Mouse (Mus musculus) naive thymus-derived CD4-positive, alpha-beta T cell, adult 2 months (primary cell): ENCODE measurements at regions not wholly inside any gene's neighbourhood (a gene's known extent, or its start where the extent isn't known, plus 50 kb on each side); places are given as distances from the start of the nearest gene placed in this dataset.

Experiments
- DNase-seq: peaks from one replicate; pipeline ENCODE4 v3.0.0-alpha.2; 2011; ENCODE audit warnings: low read depth

GRCm38 (mm10) chr13:113736468-113736867 lies 57.8 kb upstream of the Arl15 start:
- no peak for DNase-seq

GRCm38 (mm10) chr13:113735611-113736285 lies 58.6 kb upstream of the Arl15 start:
- DNase-seq, result no peak

- peak; percentile 2 for DNase-seq
Observed at GRCm38 (mm10) chr13:113734134-113734794, 60.0 kb upstream of the Arl15 start.

- DNase-seq, result no peak
Observed at GRCm38 (mm10) chr13:113733734-113734133, 60.6 kb upstream of the Arl15 start.

- DNase-seq, result no peak
Observed at GRCm38 (mm10) chr13:113730776-113731400, 63.4 kb upstream of the Arl15 start.

GRCm38 (mm10) chr13:113730062-113730775 lies 64.1 kb upstream of the Arl15 start:
- no peak for DNase-seq

- DNase-seq, result no peak
Observed at GRCm38 (mm10) chr13:113729574-113729973, 64.7 kb upstream of the Arl15 start.

GRCm38 (mm10) chr13:113728111-113728510 lies 64.6 kb upstream of the Hspb3 start:
- DNase-seq, result no peak

GRCm38 (mm10) chr13:113724881-113725837 lies 61.7 kb upstream of the Hspb3 start:
- DNase-seq, result no peak

- no peak for DNase-seq
Observed at GRCm38 (mm10) chr13:113715231-113715630, 51.8 kb upstream of the Hspb3 start.

- no peak for DNase-seq
Observed at GRCm38 (mm10) chr13:113713844-113714243, 50.4 kb upstream of the Hspb3 start.
